Mouse (Mus musculus): ENCODE data around the gene Map2k4. TPM values are rescaled to one million over a fixed set of nuclear protein-coding genes. Genes with fewer than 3 reads are reported as not detected.

Gene Map2k4
- polyA plus RNA-seq, 1 experiment from 2014 or later = 35.3 TPM

GRCm38 (mm10) chr11:65706176-65706575 lies 81.9 kb downstream of the Map2k4 start:
- ATAC-seq (ENCODE audit: low read depth) (no peak), DNase-seq (no peak)
- no peaks in the 10 kb centered on the region for H3K9me3 ChIP-seq (replicated peaks)
- WGBS (ENCODE audit: insufficient replicate concordance) = 84% methylated on average over 2 of the region's 2 CpGs
- no peak overlapping the region for H3K27ac ChIP-seq
- H3K9ac ChIP-seq = no peak overlapping the region
- H3K4me3 ChIP-seq (replicated peaks) = no peak overlapping the region
- peaks cover 44% of the 10 kb centered on the region for H3K36me3 ChIP-seq
- no peak overlapping the region for H3K4me2 ChIP-seq
- no peaks in the 10 kb centered on the region for H3K4me1 ChIP-seq (replicated peaks)
- no peaks in the 10 kb centered on the region for H3K27me3 ChIP-seq

GRCm38 (mm10) chr11:65704861-65705260 lies 83.2 kb downstream of the Map2k4 start:
- Histone ChIP-seq H3K36me3 (peaks cover 51% of the 10 kb centered on the region), H3K27ac (no peak overlapping the region), H3K4me3 (replicated peaks) (no peak overlapping the region), H3K4me2 (no peak overlapping the region), H3K4me1 (replicated peaks) (no peaks in the 10 kb centered on the region), H3K9me3 (replicated peaks) (no peaks in the 10 kb centered on the region), H3K9ac (no peak overlapping the region), H3K27me3 (no peaks in the 10 kb centered on the region)
- DNase-seq (no peak), ATAC-seq (ENCODE audit: low read depth) (no peak)
- WGBS (ENCODE audit: insufficient replicate concordance) = 80% methylated on average over 4 of the region's 4 CpGs

GRCm38 (mm10) chr11:65678824-65679402 lies 109.2 kb downstream of the Map2k4 start:
- 38% methylated on average over 12 of the region's 12 CpGs for WGBS (ENCODE audit: insufficient replicate concordance)
- Histone ChIP-seq H3K27ac (no peak overlapping the region), H3K36me3 (no peaks in the 10 kb centered on the region), H3K4me3 (replicated peaks) (no peak overlapping the region), H3K9ac (no peak overlapping the region), H3K27me3 (0 out of 2 replicates have a peak, but pooled peaks cover 8% of the 10 kb centered on the region), H3K4me1 (replicated peaks) (no peaks in the 10 kb centered on the region), H3K4me2 (no peak overlapping the region), H3K9me3 (replicated peaks) (no peaks in the 10 kb centered on the region)
- peak; percentile 6 for DNase-seq
- no peak for ATAC-seq (ENCODE audit: low read depth)

GRCm38 (mm10) chr11:65667348-65667969 lies 120.6 kb downstream of the Map2k4 start:
- Histone ChIP-seq H3K4me3 (replicated peaks) (no peak overlapping the region), H3K4me1 (replicated peaks) (no peaks in the 10 kb centered on the region), H3K9me3 (replicated peaks) (no peaks in the 10 kb centered on the region), H3K27ac (no peak overlapping the region), H3K4me2 (no peak overlapping the region), H3K9ac (no peak overlapping the region), H3K27me3 (peaks cover 7% of the 10 kb centered on the region; the same call in 1 of the 2 replicates), H3K36me3 (no peaks in the 10 kb centered on the region)
- DNase-seq = no peak
- no peak for ATAC-seq (ENCODE audit: low read depth)
- WGBS (ENCODE audit: insufficient replicate concordance) = 64% methylated on average over 6 of the region's 6 CpGs

GRCm38 (mm10) chr11:65664903-65665302 lies 123.2 kb downstream of the Map2k4 start:
- ATAC-seq (ENCODE audit: low read depth) = no peak
- H3K9me3 ChIP-seq (replicated peaks) = 0 out of 2 replicates have a peak, but pooled peaks cover 3% of the 10 kb centered on the region
- peaks cover 2% of the 10 kb centered on the region; the same call in 1 of the 2 replicates for H3K27me3 ChIP-seq
- no peaks in the 10 kb centered on the region for H3K36me3 ChIP-seq
- no peak overlapping the region for H3K4me3 ChIP-seq (replicated peaks)
- no peak overlapping the region for H3K27ac ChIP-seq
- 61% methylated on average over 6 of the region's 6 CpGs for WGBS (ENCODE audit: insufficient replicate concordance)
- H3K4me1 ChIP-seq (replicated peaks) = no peaks in the 10 kb centered on the region
- no peak overlapping the region for H3K9ac ChIP-seq
- no peak overlapping the region for H3K4me2 ChIP-seq
- no peak for DNase-seq

GRCm38 (mm10) chr11:65661790-65662522 lies 126.1 kb downstream of the Map2k4 start:
- H3K4me2 ChIP-seq = no peak overlapping the region
- no peak overlapping the region for H3K27ac ChIP-seq
- no peaks in the 10 kb centered on the region for H3K4me1 ChIP-seq (replicated peaks)
- H3K27me3 ChIP-seq = no peaks in the 10 kb centered on the region
- H3K4me3 ChIP-seq (replicated peaks) = no peak overlapping the region
- H3K9ac ChIP-seq = no peak overlapping the region
- H3K36me3 ChIP-seq = no peaks in the 10 kb centered on the region
- DNase-seq (no peak), ATAC-seq (ENCODE audit: low read depth) (no peak)
- 0 out of 2 replicates have a peak, but pooled peaks cover 3% of the 10 kb centered on the region for H3K9me3 ChIP-seq (replicated peaks)
- WGBS (ENCODE audit: insufficient replicate concordance) = 54% methylated on average over 8 of the region's 8 CpGs

- no peak overlapping the region for H3K27ac ChIP-seq
- H3K4me2 ChIP-seq = no peak overlapping the region
- DNase-seq = no peak
- WGBS (ENCODE audit: insufficient replicate concordance) = 78% methylated on average over 8 of the region's 8 CpGs
- H3K4me1 ChIP-seq (replicated peaks) = peaks cover 47% of the 10 kb centered on the region
- ATAC-seq (ENCODE audit: low read depth) = no peak
- H3K27me3 ChIP-seq = no peaks in the 10 kb centered on the region
- no peak overlapping the region for H3K9ac ChIP-seq
- H3K4me3 ChIP-seq (replicated peaks) = no peak overlapping the region
- H3K9me3 ChIP-seq (replicated peaks) = no peaks in the 10 kb centered on the region
- no peaks in the 10 kb centered on the region for H3K36me3 ChIP-seq
Measured at GRCm38 (mm10) chr11:65653932-65654331, 134.2 kb downstream of the Map2k4 start.

- Histone ChIP-seq H3K4me1 (replicated peaks) (peaks cover 61% of the 10 kb centered on the region), H3K27ac (peak overlapping the region; percentile 93), H3K9me3 (replicated peaks) (no peaks in the 10 kb centered on the region), H3K27me3 (no peaks in the 10 kb centered on the region), H3K9ac (peak overlapping the region; percentile 28; the same call in 1 of the 2 replicates), H3K36me3 (no peaks in the 10 kb centered on the region), H3K4me3 (replicated peaks) (no peak overlapping the region), H3K4me2 (peak overlapping the region; percentile 4; the same call in 1 of the 2 replicates)
- DNase-seq (no peak), ATAC-seq (ENCODE audit: low read depth) (no peak)
- 57% methylated on average over 7 of the region's 7 CpGs for WGBS (ENCODE audit: insufficient replicate concordance)
Measured at GRCm38 (mm10) chr11:65651426-65651825, 136.7 kb downstream of the Map2k4 start.

GRCm38 (mm10) chr11:65649956-65650715 lies 138.0 kb downstream of the Map2k4 start:
- Histone ChIP-seq H3K9me3 (replicated peaks) (no peaks in the 10 kb centered on the region), H3K9ac (peak overlapping the region; percentile 42), H3K27ac (peak overlapping the region; percentile 93), H3K36me3 (no peaks in the 10 kb centered on the region), H3K4me1 (replicated peaks) (peaks cover 61% of the 10 kb centered on the region), H3K27me3 (no peaks in the 10 kb centered on the region), H3K4me2 (peak overlapping the region; percentile 60), H3K4me3 (replicated peaks) (peak overlapping the region; percentile 38)
- WGBS (ENCODE audit: insufficient replicate concordance) = 10% methylated on average over 4 of the region's 4 CpGs
- ATAC-seq (ENCODE audit: low read depth) (peak; percentile 98), DNase-seq (peak; percentile 82)

GRCm38 (mm10) chr11:65649469-65649868 lies 138.6 kb downstream of the Map2k4 start:
- H3K27me3 ChIP-seq = no peaks in the 10 kb centered on the region
- H3K9ac ChIP-seq = peak overlapping the region; percentile 42
- H3K9me3 ChIP-seq (replicated peaks) = no peaks in the 10 kb centered on the region
- ATAC-seq (ENCODE audit: low read depth) (peak; percentile 21; the same call in 1 of the 2 replicates), DNase-seq (peak; percentile 23)
- H3K4me2 ChIP-seq = peak overlapping the region; percentile 60
- H3K4me3 ChIP-seq (replicated peaks) = peak overlapping the region; percentile 38
- H3K36me3 ChIP-seq = no peaks in the 10 kb centered on the region
- peak overlapping the region; percentile 93 for H3K27ac ChIP-seq
- 34% methylated on average over 4 of the region's 4 CpGs for WGBS (ENCODE audit: insufficient replicate concordance)
- H3K4me1 ChIP-seq (replicated peaks) = peaks cover 61% of the 10 kb centered on the region

GRCm38 (mm10) chr11:65646314-65646713 lies 141.8 kb downstream of the Map2k4 start:
- no peak overlapping the region for H3K27ac ChIP-seq
- no peaks in the 10 kb centered on the region for H3K9me3 ChIP-seq (replicated peaks)
- H3K27me3 ChIP-seq = no peaks in the 10 kb centered on the region
- no peaks in the 10 kb centered on the region for H3K36me3 ChIP-seq
- ATAC-seq (ENCODE audit: low read depth) (no peak), DNase-seq (no peak)
- no peak overlapping the region for H3K9ac ChIP-seq
- peaks cover 50% of the 10 kb centered on the region for H3K4me1 ChIP-seq (replicated peaks)
- no peak overlapping the region for H3K4me2 ChIP-seq
- H3K4me3 ChIP-seq (replicated peaks) = no peak overlapping the region
- 79% methylated on average over 5 of the region's 5 CpGs for WGBS (ENCODE audit: insufficient replicate concordance)

Data from liver, embryonic 13.5 days (tissue).